Mouse (Mus musculus) CH12.LX (cell line): ENCODE data around the gene Rnf183. TPM values are rescaled to one million over a fixed set of nuclear protein-coding genes. Genes with fewer than 3 reads are reported as not detected.

Experiments used
- DNase-seq: peaks from one replicate; pipeline ENCODE4 v3.0.0-alpha.2; 2013; ENCODE audit errors: extremely low read depth
- H3K27ac ChIP-seq: 2 replicates; pipeline ENCODE4 v1.5.1; 2012; ENCODE audit warnings: low read depth, mild to moderate bottlenecking, control low read depth, moderate library complexity; ENCODE audit not compliant: insufficient read depth
- H3K27me3 ChIP-seq: replicated peaks from 2 replicates; pipeline ENCODE3; 2012; ENCODE audit warnings: inconsistent platforms
- H3K36me3 ChIP-seq, 2 experiments: replicated peaks in 1 of 2; 2 replicates each; pipeline versions ENCODE3 to v1.6.1; 2012; ENCODE audit warnings: inconsistent platforms in 1 of 2, low read length in 1 of 2, mild to moderate bottlenecking in 1 of 2, mixed read lengths in 1 of 2, moderate library complexity in 1 of 2; ENCODE audit not compliant: control insufficient read depth in 1 of 2, insufficient read depth in 1 of 2
- H3K4me1 ChIP-seq, 2 experiments: 2 replicates each; pipeline ENCODE4 v1.6.1; 2012; ENCODE audit warnings: inconsistent platforms in 1 of 2, moderate library complexity in 1 of 2; ENCODE audit not compliant: insufficient read depth in 2 of 2, control insufficient read depth in 1 of 2
- H3K4me2 ChIP-seq: 2 replicates; pipeline ENCODE4 v1.6.1; 2012; ENCODE audit warnings: low read depth, mild to moderate bottlenecking, control low read depth; ENCODE audit not compliant: poor library complexity, insufficient read depth, severe bottlenecking
- H3K4me3 ChIP-seq, 3 experiments: fragments of 150-350 bp in 1 of 3; sonication (generic) in 1 of 3; replicated peaks in 1 of 3; 2 replicates each; pipeline versions ENCODE3 to v1.5.1; 2011 to 2012; ENCODE audit warnings: low read depth in 2 of 3, low read length in 2 of 3, mild to moderate bottlenecking in 2 of 3, moderate library complexity in 2 of 3, control low read depth in 1 of 3, improper control_type of control experiment in 1 of 3, inconsistent platforms in 1 of 3, mixed read lengths in 1 of 3; ENCODE audit not compliant: poor library complexity in 1 of 3
- H3K79me2 ChIP-seq: replicated peaks from 2 replicates; pipeline ENCODE4 v1.6.1; 2012; ENCODE audit warnings: mild to moderate bottlenecking, moderate library complexity; ENCODE audit not compliant: control insufficient read depth, poor library complexity, insufficient read depth, severe bottlenecking; ENCODE audit errors: extremely low read depth
- H3K9ac ChIP-seq: 2 replicates; pipeline ENCODE4 v1.6.1; 2012; ENCODE audit warnings: low read depth, mild to moderate bottlenecking, control low read depth, moderate library complexity; ENCODE audit not compliant: insufficient read depth
- H3K9me3 ChIP-seq: replicated peaks from 2 replicates; pipeline ENCODE3; 2012; ENCODE audit warnings: low read length, inconsistent platforms, mixed read lengths
- CHD1 ChIP-seq: IDR thresholded peaks from 2 replicates; pipeline ENCODE4 v1.6.1; 2012; ENCODE audit warnings: low read depth, low read length, improper control_type of control experiment, inconsistent platforms
- ETS1 ChIP-seq: conservative IDR thresholded peaks from 2 replicates; pipeline ENCODE4 v1.6.1; 2012; ENCODE audit warnings: low read depth, mild to moderate bottlenecking, inconsistent platforms, low read length, improper control_type of control experiment, moderate library complexity
- HCFC1 ChIP-seq: IDR thresholded peaks from 2 replicates; pipeline ENCODE4 v1.6.1; 2012; ENCODE audit warnings: low read depth, mild to moderate bottlenecking, inconsistent platforms, low read length, improper control_type of control experiment
- IRF4 ChIP-seq: IDR thresholded peaks from 2 replicates; pipeline ENCODE4 v1.6.1; 2014; ENCODE audit warnings: low read depth, mild to moderate bottlenecking, inconsistent platforms, low read length, improper control_type of control experiment
- JUN ChIP-seq: IDR thresholded peaks from 2 replicates; pipeline ENCODE4 v1.6.1; 2011; ENCODE audit warnings: low read depth, mild to moderate bottlenecking, low read length, improper control_type of control experiment, moderate library complexity; ENCODE audit not compliant: insufficient read depth
- MAFK ChIP-seq: IDR thresholded peaks from 2 replicates; pipeline ENCODE4 v1.6.1; 2011; ENCODE audit warnings: low read length, improper control_type of control experiment; ENCODE audit not compliant: insufficient replicate concordance
- MYC ChIP-seq: IDR thresholded peaks from 2 replicates; pipeline ENCODE4 v1.6.1; 2011; ENCODE audit warnings: low read depth, mild to moderate bottlenecking, improper control_type of control experiment, low read length
- NELFE ChIP-seq: IDR thresholded peaks from 2 replicates; pipeline ENCODE4 v1.6.1; 2011; ENCODE audit warnings: low read depth, low read length, improper control_type of control experiment
- NRF1 ChIP-seq: IDR thresholded peaks from 2 replicates; pipeline ENCODE4 v1.6.1; 2014; ENCODE audit warnings: low read depth, mild to moderate bottlenecking, inconsistent platforms, low read length, improper control_type of control experiment, moderate library complexity
- RCOR1 ChIP-seq: conservative IDR thresholded peaks from 2 replicates; pipeline ENCODE4 v1.6.1; 2012; ENCODE audit warnings: low read depth, mild to moderate bottlenecking, inconsistent platforms, low read length, improper control_type of control experiment
- TCF12 ChIP-seq: IDR thresholded peaks from 2 replicates; pipeline ENCODE4 v1.6.1; 2014; ENCODE audit warnings: low read depth, mild to moderate bottlenecking, inconsistent platforms, low read length, improper control_type of control experiment
- USF2 ChIP-seq: conservative IDR thresholded peaks from 2 replicates; pipeline ENCODE4 v1.6.1; 2011; ENCODE audit warnings: low read depth, low read length, improper control_type of control experiment
- ZC3H11A ChIP-seq: IDR thresholded peaks from 2 replicates; pipeline ENCODE4 v1.6.1; 2012; ENCODE audit warnings: low read depth, mild to moderate bottlenecking, inconsistent platforms, low read length, improper control_type of control experiment
- ZNF384 ChIP-seq: IDR thresholded peaks from 2 replicates; pipeline ENCODE4 v1.6.1; 2012; ENCODE audit warnings: low read depth, low read length, improper control_type of control experiment, inconsistent platforms
- dilution Hi-C: fragments of 300-500 bp; cut with MboI; formaldehyde crosslinking; loops from 2 replicates; pipeline ENCODE4 v1.14.3; 2020; ENCODE audit warnings: low sequenced_read_pairs; ENCODE audit not compliant: extremely low pct_unique_long_range_greater_than_20kb, extremely low pct_ligation_motif_present
- in situ Hi-C: fragments of 300-500 bp; cut with MboI; formaldehyde crosslinking; loops from 3 replicates; pipeline ENCODE4 v1.14.3; 2019; ENCODE audit warnings: low sequenced_read_pairs, low pct_ligation_motif_present, low pct_unique_long_range_greater_than_20kb, mixed read lengths
- polyA plus RNA-seq: library from polyadenylated mRNA; unstranded; fragments of >175 nt; gene quantifications from 2 replicates; pipeline ENCODE4 v1.2.1, GENCODE M21; 2012; ENCODE audit warnings: low read depth; ENCODE audit not compliant: insufficient read length
- total RNA-seq, 2 experiments: library from RNA; depleted of rRNA; stranded (reverse); fragments of 300-350 nt in 1 of 2; fragments of >200 nt in 1 of 2; gene quantifications; 2 replicates each; pipeline ENCODE4 v1.2.3; 2012 to 2014

Rnf183 gene
- total and polyA plus RNA-seq, 3 experiments: 4.0 to 4.4 (median 4.1) TPM

GRCm38 (mm10) chr4:62418448-62418847, 16.6 kb downstream of the Rnf183 start:
- H3K27me3 ChIP-seq: no peaks in the 10 kb centered on the region
- no peak overlapping the region for H3K27ac ChIP-seq
- no peak overlapping the region for H3K9ac ChIP-seq
- TF ChIP-seq MAFK (no peak), ZC3H11A (no peak), HCFC1 (no peak), IRF4 (no peak), JUN (no peak)
- TF ChIP-seq, all 38 proteins: peak for 0
- Histone ChIP-seq H3K36me3 (peaks cover 91 to 100% of the 10 kb centered on the region in 2 experiments), H3K4me1 (no peaks in the 10 kb centered on the region), H3K9me3 (no peaks in the 10 kb centered on the region), H3K4me3 (no peak overlapping the region), H3K4me2 (no peak overlapping the region), H3K79me2 (no peaks in the 10 kb centered on the region; the same call in none of the 2 replicates)
- dilution Hi-C loops: no loop called here
- in situ Hi-C loops: no loop called here
- no peak for DNase-seq

- no peak overlapping the region for H3K4me3 ChIP-seq
- 0 out of 2 replicates have a peak overlapping the region, but pooled peaks have one; percentile 44 for H3K4me2 ChIP-seq
- dilution Hi-C loops (no loop called here), in situ Hi-C loops (no loop called here)
- peaks cover 43% of the 10 kb centered on the region for H3K79me2 ChIP-seq
- no peaks in the 10 kb centered on the region for H3K9me3 ChIP-seq
- no peaks in the 10 kb centered on the region for H3K27me3 ChIP-seq
- no peak for DNase-seq
- peaks cover 48 to 60% of the 10 kb centered on the region in 2 experiments for H3K36me3 ChIP-seq
- no peak overlapping the region for H3K9ac ChIP-seq
- peaks cover 4 to 31% of the 10 kb centered on the region in 2 experiments; a peak in 2 of 4 replicates for H3K4me1 ChIP-seq
- TF ChIP-seq ZC3H11A (no peak), MYC (no peak), NELFE (no peak), TCF12 (no peak), ZNF384 (no peak), NRF1 (no peak), JUN (no peak), ETS1 (no peak), CHD1 (no peak), USF2 (no peak), RCOR1 (no peak)
- H3K27ac ChIP-seq: no peak overlapping the region
Measured at GRCm38 (mm10) chr4:62411606-62412005, 23.4 kb downstream of the Rnf183 start.
